Mouse (Mus musculus): Measurements from ENCODE around the gene Araf.
A peak's percentile ranks its signal among the peaks of the same experiment; 100 is the strongest.
"Not testable (repeated sequence)": the region's sequence is repeated elsewhere in the genome, so short reads cannot be mapped to it uniquely, and the experiment has no call there.

Araf gene

DNA sequence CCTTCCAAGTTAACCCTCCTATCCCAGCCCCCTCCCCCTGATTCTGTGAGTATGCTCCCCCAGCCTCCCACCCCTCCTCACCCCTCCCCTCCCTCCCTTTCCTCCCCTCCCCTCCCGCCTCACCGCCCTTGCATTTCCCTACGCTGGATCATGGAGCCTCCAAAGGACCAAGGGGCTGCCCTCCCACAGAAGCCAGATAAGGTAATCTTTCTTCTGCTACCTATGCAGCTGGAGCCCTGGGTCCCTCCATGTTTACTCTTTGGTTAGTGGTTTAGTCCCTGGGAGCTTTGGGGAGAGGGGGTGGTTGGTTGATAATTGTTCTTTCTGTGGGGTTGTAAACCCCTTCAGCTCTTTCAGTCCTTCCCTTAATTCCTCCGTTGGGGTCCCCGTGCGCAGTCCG lies at the start of gene Araf:
Gene Araf, plus strand, starts transcription at position 134 of the 400 bp plus-strand sequence.
- peak in 1 of 2 experiments; percentile 6 for DNase-seq (ENCODE audit: low spot score in 2 of 2)

DNA sequence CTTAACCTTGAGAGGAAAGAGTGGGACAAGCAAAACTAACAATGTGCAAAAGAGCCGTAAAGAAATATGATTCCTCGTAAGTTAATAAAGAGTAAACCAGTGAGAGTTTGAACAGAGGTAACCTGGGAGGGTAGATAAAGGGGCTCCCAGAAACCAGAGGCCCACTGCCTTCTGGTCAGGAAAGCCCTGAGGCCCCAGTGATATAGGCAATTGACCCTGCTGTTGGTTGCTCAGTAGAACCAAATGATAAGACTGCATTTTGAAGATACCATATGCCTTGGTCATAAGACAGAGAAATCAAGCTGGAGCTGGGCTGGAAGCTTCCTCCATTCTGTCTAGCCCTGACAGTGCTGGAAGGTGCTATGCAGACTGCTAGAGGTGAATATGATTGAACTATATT lies 48.8 kb upstream of the Araf start:
- no peak for DNase-seq (ENCODE audit: low spot score in 2 of 2)

DNA sequence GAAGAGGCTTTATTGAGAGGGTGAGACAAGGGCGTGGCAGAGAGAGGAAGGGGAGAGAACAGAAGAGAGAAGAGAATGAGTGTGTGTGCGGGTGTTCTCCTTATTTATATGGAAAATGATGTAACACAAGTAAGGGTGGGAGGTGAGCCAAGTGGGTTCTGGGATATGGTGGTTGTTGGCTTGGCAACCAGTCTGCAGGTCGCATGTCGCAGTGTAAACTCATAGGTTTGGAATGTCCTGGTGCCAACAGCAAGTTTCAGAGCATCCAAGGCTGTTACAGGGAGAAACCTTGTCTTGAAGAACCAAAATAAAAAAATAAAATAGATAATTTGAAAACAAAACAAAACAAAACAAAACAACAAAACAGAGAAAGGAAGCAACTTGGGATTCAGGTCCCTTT lies 36.4 kb upstream of the Araf start:
- no peak for DNase-seq (ENCODE audit: low spot score in 2 of 2)

DNA sequence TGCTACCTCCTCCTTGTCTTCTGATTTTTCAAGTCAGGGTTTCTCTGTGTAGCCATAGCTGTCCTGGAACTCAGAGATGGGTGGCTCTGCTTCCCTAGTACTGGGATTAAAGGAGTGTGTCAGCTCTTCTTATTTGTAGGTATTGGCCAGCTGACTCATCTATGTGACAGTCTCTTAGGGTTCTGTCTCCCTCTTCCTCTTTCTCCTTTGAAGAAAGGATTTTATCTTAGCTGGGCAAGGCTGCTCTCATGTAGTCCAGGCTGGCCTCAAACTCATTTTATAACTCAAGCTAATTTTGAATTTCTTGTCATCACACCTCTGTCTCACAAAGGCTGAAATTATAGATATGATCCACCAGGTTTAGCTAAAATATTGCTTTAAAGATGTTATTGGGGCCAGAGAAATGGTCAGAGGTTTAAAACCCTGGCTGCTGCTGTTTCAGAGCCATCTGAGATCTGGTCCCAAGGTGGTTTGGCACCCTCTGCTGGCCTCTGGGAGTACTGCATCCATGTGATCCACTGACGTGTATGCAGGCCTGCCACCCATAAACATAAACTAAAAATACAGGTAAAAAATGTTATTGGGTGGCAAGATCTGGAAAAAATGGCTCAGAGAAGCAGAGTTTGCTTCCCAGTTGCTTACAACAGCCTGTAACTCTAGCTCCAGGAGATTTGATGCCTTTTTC lies 26.8 kb upstream of the Araf start:
- peak; percentile 32 to 81 for DNase-seq (ENCODE audit: low spot score in 2 of 2)

DNA sequence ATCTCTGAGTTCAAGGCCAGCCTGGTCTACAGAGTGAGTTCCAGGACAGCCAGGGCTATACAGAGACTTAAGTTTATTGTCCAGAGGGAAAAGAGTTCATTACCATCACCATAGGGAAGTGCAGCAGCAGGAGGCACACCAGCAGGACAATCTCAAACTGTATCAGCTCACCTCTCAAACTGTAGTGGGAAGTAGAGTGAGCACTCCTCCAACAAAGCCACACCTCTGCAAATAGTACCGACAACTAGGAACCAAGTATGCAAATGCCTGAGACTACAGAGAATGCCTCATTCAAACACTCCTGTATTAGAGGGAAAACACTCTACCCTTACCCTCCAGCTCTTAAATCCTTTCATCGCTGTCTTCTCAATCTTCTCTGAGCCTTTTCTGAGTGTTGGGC lies 25.9 kb upstream of the Araf start:
- DNase-seq (ENCODE audit: low spot score in 2 of 2), result no peak

DNA sequence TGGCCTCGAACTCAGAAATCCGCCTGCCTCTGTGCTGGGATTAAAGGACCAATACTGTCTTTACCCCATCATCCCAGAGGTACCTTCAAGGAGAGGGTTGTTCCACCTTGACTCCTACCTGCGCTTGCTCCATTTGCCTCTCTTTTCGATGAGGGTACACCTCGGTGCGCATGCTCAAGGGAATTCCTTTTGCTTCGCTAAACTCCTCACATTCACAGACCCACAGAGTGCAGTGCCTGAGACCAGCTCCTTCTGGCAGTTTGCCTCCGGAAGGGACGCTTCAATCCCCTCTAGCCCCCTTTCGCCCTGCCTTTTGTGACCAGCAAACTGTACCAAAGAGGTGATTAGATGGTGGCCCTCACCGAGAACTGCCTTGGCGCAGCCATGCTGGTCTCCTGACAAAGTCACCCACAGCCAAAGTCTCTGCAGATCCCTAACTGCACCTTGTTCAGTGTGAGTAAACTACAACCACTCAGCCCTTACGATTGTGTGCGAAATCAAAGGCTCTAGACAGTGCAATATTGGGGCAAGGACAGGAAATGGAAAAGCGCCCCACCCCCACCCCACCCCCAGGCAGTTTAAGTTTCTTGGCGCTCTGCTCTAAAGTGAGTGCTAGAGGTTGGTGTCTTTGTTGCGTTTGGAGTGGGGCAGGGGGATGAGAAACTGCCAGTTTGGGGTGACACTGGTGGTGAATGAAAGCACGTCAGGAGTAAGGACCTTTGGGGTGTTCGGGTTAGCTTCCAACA lies 22.2 kb upstream of the Araf start:
- DNase-seq (ENCODE audit: low spot score in 2 of 2), result no peak

DNA sequence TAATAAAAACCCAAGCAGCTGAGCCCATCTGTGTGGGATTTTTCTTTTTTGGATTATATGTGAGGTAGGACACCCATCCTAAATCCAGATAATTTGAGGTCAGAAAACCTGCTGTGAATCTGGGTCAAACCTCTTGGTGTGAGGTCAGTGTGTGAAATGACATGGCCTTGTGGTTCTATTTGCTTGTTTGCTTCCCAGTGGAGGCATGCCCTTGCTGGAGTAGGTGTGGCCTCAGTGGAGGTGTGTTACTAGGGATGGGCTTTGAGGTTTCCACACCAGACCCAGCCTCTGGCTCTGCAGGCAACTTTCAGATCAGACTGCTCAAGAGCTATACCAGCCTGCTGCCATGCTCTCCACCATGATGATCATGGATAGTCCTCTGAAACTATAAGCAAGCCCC lies 20.0 kb upstream of the Araf start:
- no peak for DNase-seq (ENCODE audit: low spot score in 2 of 2)

DNA sequence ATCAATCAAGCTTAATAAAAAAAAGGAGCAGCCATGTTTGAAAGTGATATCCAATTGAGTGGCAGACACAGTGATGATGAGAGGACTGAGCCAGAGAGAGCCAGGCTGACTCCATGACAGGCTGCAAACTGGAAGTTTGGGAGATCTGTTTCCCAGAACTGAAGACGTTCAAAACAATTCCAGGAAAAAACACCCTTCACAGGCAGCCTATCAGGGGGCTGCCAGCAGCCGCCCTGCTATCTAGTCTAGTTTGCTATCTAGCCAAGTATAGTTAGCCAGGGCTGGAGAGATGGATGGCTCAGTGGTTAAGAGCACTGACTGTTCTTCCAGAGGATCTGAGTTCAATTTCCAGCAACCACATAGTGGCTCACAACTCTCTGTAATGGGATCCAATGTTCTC lies 10.3 kb upstream of the Araf start:
- DNase-seq (ENCODE audit: low spot score in 2 of 2), result no peak

DNA sequence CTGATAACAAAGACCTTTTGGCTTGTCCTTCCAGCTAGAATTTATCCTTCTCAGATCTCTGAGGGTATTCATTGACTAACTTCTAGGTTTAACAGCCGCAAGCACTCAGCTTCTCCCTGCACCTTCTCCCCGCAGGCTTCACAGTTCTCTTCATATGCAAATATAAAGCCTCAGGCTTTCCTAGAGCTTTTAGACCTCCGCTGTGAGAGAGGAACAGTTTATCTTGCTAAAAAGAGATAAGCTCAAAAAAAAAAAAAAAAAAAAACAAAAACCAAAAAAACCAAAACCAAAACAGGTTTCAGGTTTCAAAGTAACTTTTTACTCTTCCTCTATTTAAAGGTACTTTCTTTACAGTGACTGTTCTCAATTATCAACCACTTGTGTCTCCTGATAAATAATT lies 5.2 kb upstream of the Araf start:
- DNase-seq (ENCODE audit: low spot score in 2 of 2), result no peak

DNA sequence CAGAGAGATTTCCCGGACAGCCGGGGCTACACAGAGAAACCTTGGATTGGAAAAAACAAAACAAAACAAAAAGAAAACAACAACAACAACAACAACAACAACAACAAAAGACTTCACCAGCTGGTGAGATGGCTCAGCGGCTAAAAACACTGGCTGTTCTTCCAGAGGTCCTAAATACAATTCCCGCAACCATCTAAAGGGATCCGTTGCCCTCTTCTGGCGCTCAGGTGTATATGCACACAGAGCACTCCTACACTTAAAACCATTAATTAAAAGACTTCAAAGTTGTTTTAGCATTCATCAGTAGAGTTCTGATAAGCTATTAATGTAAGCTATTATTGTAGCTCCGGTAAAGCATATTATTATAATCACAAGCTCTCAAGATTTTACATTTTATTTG lies 4.4 kb upstream of the Araf start:
- DNase-seq (ENCODE audit: low spot score in 2 of 2), result no peak

DNA sequence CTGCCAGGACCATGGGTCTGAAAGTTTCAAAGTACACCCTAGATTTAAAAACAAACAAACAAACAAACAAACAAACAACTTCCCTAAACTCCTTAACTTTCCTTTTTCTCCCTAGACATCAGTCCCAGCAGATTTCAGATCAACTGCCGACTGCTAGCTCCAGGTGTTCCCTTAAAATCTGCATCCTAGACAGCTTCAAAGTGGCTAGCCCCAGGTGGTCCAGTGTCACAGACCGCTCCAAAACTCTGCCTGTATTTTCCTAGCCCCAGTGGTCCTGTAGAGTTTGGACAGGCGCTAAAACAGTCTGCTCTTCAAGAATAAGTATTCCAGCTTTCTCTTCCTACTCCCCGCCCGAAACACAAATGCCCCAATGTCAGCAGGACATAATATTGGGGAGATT lies 3.4 kb upstream of the Araf start:
- DNase-seq (ENCODE audit: low spot score in 2 of 2), result no peak

DNA sequence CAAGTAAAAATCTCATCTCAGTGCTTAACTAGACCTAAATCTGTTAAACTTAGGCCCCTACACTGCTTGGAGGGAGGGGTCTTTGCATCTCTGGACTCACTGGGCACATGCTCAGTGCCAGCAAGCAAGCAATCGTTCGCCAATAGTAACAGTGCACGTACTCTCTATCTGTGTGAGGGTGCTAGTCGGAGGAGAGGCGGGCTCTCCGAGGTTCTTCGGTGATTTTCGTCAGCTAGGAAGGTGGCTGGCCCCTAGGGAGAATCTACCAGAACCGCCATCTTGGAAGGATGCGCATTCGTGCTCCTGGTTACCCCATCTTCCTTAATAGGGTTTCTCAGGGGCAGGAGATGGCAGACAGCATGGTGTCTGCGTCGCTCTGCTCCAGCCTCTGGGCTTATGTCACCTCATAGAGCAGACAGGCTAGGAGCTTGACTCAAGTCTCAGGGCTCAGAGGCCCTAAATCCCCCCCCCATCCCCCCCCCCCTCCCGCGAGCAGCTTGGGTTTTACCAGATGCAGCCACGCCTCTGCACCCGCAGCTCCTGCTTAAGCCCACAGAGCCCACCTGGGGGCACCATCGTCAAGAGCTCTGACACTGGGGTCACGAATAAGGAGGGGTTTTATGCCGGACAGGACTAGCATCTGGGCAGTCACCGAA lies 655 bp downstream of the Araf start:
- peak; percentile 69 to 84 for DNase-seq (ENCODE audit: low spot score in 2 of 2)

DNA sequence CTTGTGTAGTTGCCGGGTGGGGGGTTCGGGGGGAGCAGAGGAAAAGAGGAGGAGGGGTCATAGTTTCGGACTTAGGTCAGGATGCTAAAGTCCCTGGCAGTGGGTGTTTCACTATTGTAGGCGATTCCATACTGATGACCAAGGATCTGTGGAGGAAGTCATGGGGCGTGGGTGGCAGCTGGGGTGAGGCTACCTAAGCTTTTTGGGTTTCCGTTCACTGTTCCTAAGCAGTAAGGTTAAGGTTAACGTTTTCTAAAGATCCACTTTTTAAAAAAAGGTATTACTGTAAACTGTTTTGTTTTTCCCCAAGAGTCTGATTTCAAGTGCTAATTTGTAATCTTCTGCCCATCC lies 1.2 kb downstream of the Araf start:
- no peak for DNase-seq (ENCODE audit: low spot score in 2 of 2)

DNA sequence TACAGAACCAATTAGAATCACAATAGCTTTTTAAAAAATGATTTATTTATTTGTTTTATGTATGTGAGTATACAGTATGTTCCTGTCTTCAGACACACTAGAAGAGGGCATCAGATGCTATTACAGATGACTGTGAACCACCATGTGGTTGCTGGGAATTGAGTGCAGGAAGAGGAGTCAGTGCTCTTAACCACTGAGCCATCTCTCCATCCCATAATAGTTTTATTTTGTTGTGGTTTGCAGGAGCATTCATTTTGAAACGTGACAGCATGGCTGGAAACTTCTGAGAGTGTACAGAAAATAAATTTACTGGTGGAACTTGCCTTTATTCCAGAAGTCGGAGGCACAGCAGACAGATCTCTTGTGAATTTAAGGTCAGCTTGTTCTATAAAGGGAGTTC lies 3.8 kb downstream of the Araf start:
- no peak for DNase-seq (ENCODE audit: low spot score in 2 of 2)

DNA sequence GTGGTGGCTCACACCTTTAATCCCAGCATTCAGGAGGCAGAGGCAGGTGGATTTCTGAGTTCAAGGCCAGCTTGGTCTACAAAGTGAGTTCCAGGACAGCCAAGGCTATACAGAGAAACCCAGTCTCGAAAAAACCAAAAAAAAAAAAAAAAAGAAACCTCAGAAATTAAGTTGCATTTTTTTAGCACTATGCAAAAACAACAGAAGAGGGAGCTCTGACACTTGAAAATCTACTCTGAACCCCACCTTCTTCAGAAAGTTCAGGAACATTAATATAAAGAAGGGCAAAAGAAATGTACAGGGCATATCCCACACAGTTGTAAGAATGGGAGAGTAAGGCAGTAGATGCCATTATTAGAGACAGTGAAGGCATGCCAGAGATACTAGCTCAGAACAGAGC lies 6.7 kb downstream of the Araf start:
- DNase-seq (ENCODE audit: low spot score in 2 of 2), result not testable (repeated sequence)

DNA sequence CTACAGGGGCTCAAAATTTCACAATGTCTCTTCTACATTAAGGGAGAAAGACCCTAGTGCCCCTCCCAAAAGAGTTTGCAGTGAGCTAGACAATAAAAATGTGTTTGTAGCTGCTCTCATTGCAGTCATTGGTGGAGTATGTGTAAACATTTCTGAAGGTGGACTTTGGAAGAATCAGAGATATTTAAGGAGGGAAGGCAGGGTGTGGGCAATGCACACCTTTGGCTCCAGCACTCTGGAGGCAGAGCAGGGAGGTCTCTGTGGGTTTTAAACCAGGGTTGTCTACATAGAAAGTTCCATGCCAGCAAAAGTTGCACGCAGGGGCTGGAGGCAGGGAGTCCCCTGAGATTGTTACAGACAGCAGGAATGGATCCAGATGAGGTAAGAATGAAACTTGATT lies 8.7 kb downstream of the Araf start:
- no peak for DNase-seq (ENCODE audit: low spot score in 2 of 2)

DNA sequence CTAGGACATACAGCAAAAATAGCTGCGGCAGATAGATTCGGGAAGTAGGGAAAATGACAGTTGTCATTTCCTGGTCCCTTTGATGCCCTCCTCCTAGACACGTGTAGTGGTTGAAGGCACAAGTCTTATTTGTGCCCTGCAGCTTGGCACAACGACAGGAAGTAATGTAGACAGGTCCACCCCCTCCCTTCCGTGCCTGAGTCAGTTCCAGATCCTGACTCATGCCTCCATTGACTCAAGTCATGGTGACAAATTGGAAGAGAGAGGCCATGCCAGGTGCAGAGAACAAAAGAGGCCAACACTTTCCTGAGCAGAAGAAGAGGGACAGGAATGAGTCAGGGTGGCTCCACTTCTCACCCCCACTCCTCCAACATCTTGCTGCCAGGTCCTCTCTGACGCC lies 19.4 kb downstream of the Araf start:
- peak in 1 of 2 experiments; percentile 6 for DNase-seq (ENCODE audit: low spot score in 2 of 2)

DNA sequence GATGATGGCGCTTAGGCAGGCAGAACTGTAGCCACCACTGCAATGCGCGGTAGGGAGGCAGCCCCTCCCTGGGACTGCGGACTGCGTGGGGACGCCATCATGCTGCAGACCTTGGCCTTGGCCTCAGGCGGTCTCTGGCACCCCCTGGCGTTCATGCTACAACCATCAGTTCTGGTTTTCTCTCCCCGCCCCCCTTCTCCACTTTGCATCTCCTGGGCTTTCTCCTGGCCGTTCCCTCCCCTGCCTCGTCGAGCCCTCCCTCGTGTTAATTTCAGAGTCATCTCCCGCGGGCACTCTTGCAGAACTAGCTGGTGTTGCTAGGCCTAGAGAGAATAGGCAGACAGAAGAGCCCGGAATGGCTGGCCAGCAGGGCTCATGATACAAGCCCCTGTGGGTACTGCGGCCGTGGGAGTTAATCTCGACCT lies 21.6 kb downstream of the Araf start:
- DNase-seq (ENCODE audit: low spot score in 2 of 2), result peak; percentile 42 to 70

DNA sequence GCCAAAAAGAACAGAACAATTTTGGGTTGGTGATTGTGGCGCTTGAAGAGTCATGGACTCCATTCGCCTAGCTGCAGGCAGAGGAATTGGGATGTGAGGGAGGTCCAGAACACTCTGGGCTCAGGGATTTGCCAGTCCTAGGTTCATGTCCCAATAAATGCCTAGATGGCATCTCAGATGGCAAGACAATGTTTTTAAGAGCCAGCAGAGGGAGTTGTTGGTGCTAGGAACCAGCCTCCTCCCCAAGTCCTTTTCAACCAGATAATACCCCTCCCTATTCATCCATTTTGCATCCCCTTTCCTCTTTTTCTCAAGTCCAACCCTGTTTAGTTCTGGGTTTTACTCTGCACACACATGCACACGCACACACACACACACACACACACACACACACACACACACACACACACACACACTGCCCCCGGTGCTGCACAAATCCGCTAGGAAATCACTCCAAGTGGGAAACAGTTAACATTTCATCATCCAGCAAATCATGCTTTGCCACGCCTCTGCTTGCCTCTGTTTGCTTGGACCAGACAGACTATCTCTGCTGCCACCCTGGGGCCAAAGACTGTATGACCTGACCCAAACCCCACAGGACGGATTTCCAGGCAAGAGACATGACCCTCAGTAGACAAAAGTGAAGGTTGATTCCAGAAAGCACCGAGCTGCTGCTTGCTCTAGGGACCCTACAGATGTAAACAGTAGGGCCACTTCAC lies 22.3 kb downstream of the Araf start:
- peak; percentile 21 to 24 for DNase-seq (ENCODE audit: low spot score in 2 of 2)

DNA sequence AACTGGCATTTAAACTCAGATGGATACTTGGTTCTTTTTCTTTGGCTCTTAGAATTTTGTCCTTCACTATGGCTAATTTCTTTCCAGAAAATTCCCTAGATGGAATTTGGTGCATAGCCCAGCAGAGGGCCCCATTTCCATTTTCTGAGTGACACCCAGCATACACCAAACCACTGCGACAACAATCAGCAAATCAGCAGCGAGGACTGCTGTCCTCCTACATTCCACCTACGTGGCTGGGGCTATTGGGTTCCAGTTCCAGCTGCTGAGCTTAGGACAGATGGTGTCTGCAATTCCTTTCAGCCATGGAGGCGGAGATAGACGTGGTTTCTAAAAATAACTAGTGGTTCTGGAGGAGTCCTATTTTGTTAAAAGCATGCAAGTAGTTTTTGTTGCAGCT lies 31.3 kb downstream of the Araf start:
- peak; percentile 59 to 69 for DNase-seq (ENCODE audit: low spot score in 2 of 2)

DNA sequence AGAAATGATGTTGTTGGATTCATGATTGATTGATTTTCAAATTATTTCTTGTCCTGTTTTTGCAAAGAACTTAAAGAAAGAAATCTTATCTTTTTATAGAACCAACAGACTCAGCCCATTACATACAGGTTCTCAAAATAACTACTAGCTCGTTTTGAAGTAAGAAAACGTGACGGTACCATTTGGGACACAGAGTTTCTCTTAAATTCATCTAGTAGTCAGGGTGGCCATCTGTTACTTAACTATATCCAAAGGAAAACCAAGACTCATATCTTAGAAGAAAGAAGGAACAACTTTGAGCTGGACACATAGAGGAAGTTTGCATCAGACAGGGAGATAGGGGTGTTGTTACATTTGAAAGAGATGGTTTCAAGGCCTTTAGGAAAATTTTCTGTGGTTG lies 49.6 kb downstream of the Araf start:
- DNase-seq (ENCODE audit: low spot score in 2 of 2), result no peak

DNA sequence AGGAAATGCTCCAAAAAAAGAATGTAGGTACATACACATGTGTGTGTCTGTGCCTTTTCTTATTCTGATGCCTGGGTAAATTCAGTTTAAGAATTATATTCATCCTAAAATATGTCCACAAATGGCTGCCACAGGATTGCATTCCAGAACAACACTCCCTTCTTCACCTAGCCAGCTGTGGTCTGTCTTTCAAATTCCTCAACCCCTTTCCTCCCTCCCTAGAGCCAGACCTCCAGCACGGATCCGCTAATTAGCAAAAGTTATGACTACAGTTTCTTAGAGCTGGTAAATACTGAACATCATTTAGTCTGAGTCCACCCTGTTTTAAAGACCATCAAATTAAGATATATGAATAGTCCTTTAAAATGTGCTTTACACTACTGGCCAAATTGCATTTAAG lies 50.2 kb downstream of the Araf start:
- no peak for DNase-seq (ENCODE audit: low spot score in 2 of 2)

Measured in frontal cortex, postnatal 14 days (tissue).